ENCODE assay signal across 20 mouse cellular contexts in genomic region chr2:145866695-145867449, GRCm38 (mm10). TPM values are rescaled to one million over a fixed set of nuclear protein-coding genes. Genes with fewer than 3 reads are reported as not detected.
DNase-seq lines count a peak whose midpoint lies in the region; ATAC-seq and TF ChIP-seq lines count a peak whose summit lies in the region.
"Had no signal": no experiment of that assay in that cellular context is flagged by ENCODE, and none has a peak within 500 bp of the region (broad histone marks: within the 10 kb centered on the region; RNA-seq: fewer than 3 reads in every experiment).

No protein-coding gene starts in this region.

- WGBS in kidney, adult 2 months: 97% methylated on average over 11 of the region's 11 CpGs
- 94% methylated on average over 11 of the region's 11 CpGs for WGBS in small intestine, adult 2 months
- 91% methylated on average over 11 of the region's 11 CpGs for WGBS in thymus, adult 2 months
- WGBS in hindbrain, embryonic 11.5 days: 95% methylated on average over 11 of the region's 11 CpGs

- H3K9me3 ChIP-seq in hindbrain, embryonic 11.5 days (ENCODE audit: control insufficient read depth, low read length): no peaks in the 10 kb centered on the region
- H3K9me3 ChIP-seq: heart, embryonic 10.5 days; limb, embryonic 15.5 days had no signal

- H3K4me1 ChIP-seq in kidney, adult 2 months (ENCODE audit: control insufficient read depth, insufficient read depth, low read length): peaks cover 15% of the 10 kb centered on the region
- H3K4me1 ChIP-seq in small intestine, adult 2 months (ENCODE audit: control insufficient read depth, insufficient read depth, insufficient read length, low read length): peaks cover 10% of the 10 kb centered on the region; the same call in 1 of the 2 replicates
- H3K4me1 ChIP-seq in thymus, adult 2 months (replicated peaks; ENCODE audit: control insufficient read depth, insufficient read depth, low read length): no peaks in the 10 kb centered on the region
- no peaks in the 10 kb centered on the region for H3K4me1 ChIP-seq in hindbrain, embryonic 11.5 days (replicated peaks; ENCODE audit: control insufficient read depth, insufficient read depth, low read length)
- H3K4me1 ChIP-seq: megakaryocyte, embryonic 14.5 days had no signal

- H3K27ac ChIP-seq in kidney, adult 2 months (ENCODE audit: insufficient read depth, low read depth, low read length): no peak overlapping the region
- no peak overlapping the region for H3K27ac ChIP-seq in small intestine, adult 2 months (ENCODE audit: insufficient read depth, low read depth, low read length)
- H3K27ac ChIP-seq in thymus, adult 2 months (ENCODE audit: control insufficient read depth, insufficient read depth, low read length): no peak overlapping the region
- H3K27ac ChIP-seq in hindbrain, embryonic 11.5 days (ENCODE audit: low read depth, low read length): no peak overlapping the region
- H3K27ac ChIP-seq: embryonic facial prominence, embryonic 13.5 days; heart, embryonic 10.5 days; limb, embryonic 15.5 days had no signal

- no peak for ATAC-seq in hindbrain, embryonic 11.5 days (ENCODE audit: low FRiP score)
- ATAC-seq: midbrain, embryonic 16.5 days had no signal

- no peaks in the 10 kb centered on the region; the same call in 1 of the 2 replicates for H3K36me3 ChIP-seq in kidney, adult 2 months (ENCODE audit: control insufficient read depth, insufficient read depth, low read length)
- H3K36me3 ChIP-seq in small intestine, adult 2 months (ENCODE audit: control insufficient read depth, insufficient read depth, low read length): peaks cover 19% of the 10 kb centered on the region
- no peaks in the 10 kb centered on the region for H3K36me3 ChIP-seq in thymus, adult 2 months (ENCODE audit: control insufficient read depth, insufficient read depth, low read length)
- H3K36me3 ChIP-seq in hindbrain, embryonic 11.5 days (ENCODE audit: control insufficient read depth, insufficient read depth, low read length): no peaks in the 10 kb centered on the region

- TF ChIP-seq CTCF in kidney, adult 2 months (conservative IDR thresholded peaks at IDR 0.05; ENCODE audit: insufficient read depth, insufficient read length, low read depth, low read length): 0 out of 2 replicates have a peak, but pooled peaks have one; percentile 9
- peak; percentile 16; the same call in 1 of the 2 replicates for TF ChIP-seq CTCF in small intestine, adult 2 months (IDR thresholded peaks at IDR 0.05; ENCODE audit: extremely low read depth, insufficient read length, insufficient replicate concordance, low read depth, low read length)
- TF ChIP-seq CTCF in thymus, adult 2 months (IDR thresholded peaks at IDR 0.05; ENCODE audit: borderline replicate concordance, control insufficient read depth, extremely low read depth, insufficient read depth, low read length, poor library complexity): no peak

- no peaks in the 10 kb centered on the region for H3K27me3 ChIP-seq in kidney, adult 2 months (replicated peaks; ENCODE audit: control insufficient read depth, insufficient read depth, low read length)
- H3K27me3 ChIP-seq in small intestine, adult 2 months (ENCODE audit: control insufficient read depth, insufficient read depth, low read length): no peaks in the 10 kb centered on the region
- no peaks in the 10 kb centered on the region for H3K27me3 ChIP-seq in thymus, adult 2 months (ENCODE audit: control insufficient read depth, insufficient read depth, low read length)
- H3K27me3 ChIP-seq in hindbrain, embryonic 11.5 days (ENCODE audit: control insufficient read depth, insufficient read depth, low read length): no peaks in the 10 kb centered on the region
- H3K27me3 ChIP-seq: embryonic facial prominence, embryonic 13.5 days; limb, embryonic 15.5 days; megakaryocyte, embryonic 14.5 days had no signal

- no peak overlapping the region for H3K4me3 ChIP-seq in kidney, adult 2 months (ENCODE audit: insufficient read depth, low read depth, low read length)
- H3K4me3 ChIP-seq in small intestine, adult 2 months (ENCODE audit: low read depth, low read length): no peak overlapping the region
- no peak overlapping the region for H3K4me3 ChIP-seq in thymus, adult 2 months (ENCODE audit: control insufficient read depth, insufficient read depth, low read length)
- H3K4me3 ChIP-seq in hindbrain, embryonic 11.5 days (ENCODE audit: low read depth, low read length): no peak overlapping the region
- H3K4me3 ChIP-seq: embryonic facial prominence, embryonic 13.5 days; heart, embryonic 10.5 days; limb, embryonic 15.5 days; megakaryocyte, embryonic 14.5 days had no signal

- no peak for DNase-seq in kidney, adult 2 months
- no peak for DNase-seq in kidney, postnatal 36 days
- peak; percentile 28 to 50 for DNase-seq in lung, postnatal 4 days
- no peak for DNase-seq in lung, postnatal 25 days (ENCODE audit: low spot score)
- DNase-seq in R1 (ENCODE audit: low read depth, low spot score): peak; percentile 63
- no peak for DNase-seq in thymus, adult 2 months
- no peak for DNase-seq in hindbrain, embryonic 11.5 days (ENCODE audit: low spot score)
- DNase-seq: adrenal gland, postnatal 14 days; cerebellum, adult 18-20 months; gastrocnemius, postnatal 14 days; heart, postnatal 4 days; kidney, adult 9 months; right cerebral cortex, adult 18-20 months; thymus, postnatal 14 days had no signal

- no peak for TF ChIP-seq POLR2A in kidney, adult 2 months (IDR thresholded peaks at IDR 0.05; ENCODE audit: low read depth, low read length)
- TF ChIP-seq POLR2A in small intestine, adult 2 months (IDR thresholded peaks at IDR 0.05; ENCODE audit: low read depth, low read length): no peak
- TF ChIP-seq POLR2A in thymus, adult 2 months (IDR thresholded peaks at IDR 0.05; ENCODE audit: control insufficient read depth, extremely low read depth, insufficient read depth, low read length, poor library complexity): no peak

- no peak overlapping the region for H3K9ac ChIP-seq in hindbrain, embryonic 11.5 days (ENCODE audit: low read depth, low read length)
- H3K9ac ChIP-seq: embryonic facial prominence, embryonic 13.5 days; limb, embryonic 15.5 days had no signal

- H3K4me2 ChIP-seq in hindbrain, embryonic 11.5 days (replicated peaks; ENCODE audit: low read depth, low read length): no peak overlapping the region
- H3K4me2 ChIP-seq: embryonic facial prominence, embryonic 13.5 days; limb, embryonic 15.5 days had no signal

RNA-seq across cellular contexts. Expression of gene Naa20, which starts 35.0 kb away (rescaled TPM):
- polyA plus RNA-seq in kidney, adult 2 months (2012; rRNA removed): 33.9 and 43.7 TPM in 2 replicates
- polyA plus RNA-seq in small intestine, adult 2 months (2012; rRNA removed): 7.4 and 13.2 TPM in 2 replicates
- 28.5 and 30.1 TPM in 2 replicates for polyA plus RNA-seq in thymus, adult 2 months (2012; rRNA removed)
- polyA plus RNA-seq in hindbrain, embryonic 11.5 days (2014; fragmentation: Nextera tagmentation; extraction: Ambion mirVana): 139 and 146 TPM in 2 replicates

Comparison
In these comparisons a context has a peak if more than half of its experiments do, and no peak if none do; other contexts are left out.
1. DNase-seq: peak in lung, postnatal 4 days (2 of 2) and R1 (single experiment); none in kidney, adult 2 months (single experiment), kidney, postnatal 36 days (0 of 2), lung, postnatal 25 days (single experiment), thymus, adult 2 months (single experiment) and hindbrain, embryonic 11.5 days (single experiment).